Mouse (Mus musculus) embryo, embryonic 10.5 days (tissue): ENCODE data around the gene Clgn.

Experiments used
- DNase-seq: peaks from one replicate; pipeline ENCODE4 v3.0.0-alpha.2; 2015; ENCODE audit warnings: low spot score

The Clgn gene

GRCm38 (mm10) chr8:83389316-83390005 is at the start of gene Clgn:
Clgn (plus strand) TSS chr8:83389867.
- DNase-seq, result peak; percentile 85

GRCm38 (mm10) chr8:83342076-83342475 is 47.6 kb upstream of the Clgn start:
- DNase-seq, result no peak

- peak; percentile 71 for DNase-seq
Observed at GRCm38 (mm10) chr8:83342693-83343092, 47.0 kb upstream of the Clgn start.

GRCm38 (mm10) chr8:83348263-83348662 is 41.4 kb upstream of the Clgn start, which contains the start of gene Mgat4d:
Mgat4d (plus strand) TSS chr8:83348471.
- no peak for DNase-seq

GRCm38 (mm10) chr8:83351315-83351714 is 38.4 kb upstream of the Clgn start:
- DNase-seq, result no peak

- DNase-seq, result peak; percentile 21
Observed at GRCm38 (mm10) chr8:83363156-83363769, 26.4 kb upstream of the Clgn start.

- no peak for DNase-seq
Observed at GRCm38 (mm10) chr8:83377231-83377630, 12.4 kb upstream of the Clgn start.

GRCm38 (mm10) chr8:83380141-83380540 is 9.5 kb upstream of the Clgn start:
- DNase-seq, result no peak

- no peak for DNase-seq
Observed at GRCm38 (mm10) chr8:83381016-83381415, 8.7 kb upstream of the Clgn start.

- no peak for DNase-seq
Observed at GRCm38 (mm10) chr8:83382850-83383249, 6.8 kb upstream of the Clgn start.

- peak; percentile 6 for DNase-seq
Observed at GRCm38 (mm10) chr8:83390006-83390701, 487 bp downstream of the Clgn start.

GRCm38 (mm10) chr8:83392521-83392920 is 2.9 kb downstream of the Clgn start:
- no peak for DNase-seq

GRCm38 (mm10) chr8:83394325-83394724 is 4.7 kb downstream of the Clgn start:
- no peak for DNase-seq

- no peak for DNase-seq
Observed at GRCm38 (mm10) chr8:83396680-83397079, 7.0 kb downstream of the Clgn start.

- no peak for DNase-seq
Observed at GRCm38 (mm10) chr8:83397726-83398125, 8.1 kb downstream of the Clgn start.

- no peak for DNase-seq
Observed at GRCm38 (mm10) chr8:83405548-83405947, 15.9 kb downstream of the Clgn start.

- peak; percentile 64 for DNase-seq
Observed at GRCm38 (mm10) chr8:83406836-83407235, 17.2 kb downstream of the Clgn start.

GRCm38 (mm10) chr8:83408496-83408895 is 18.8 kb downstream of the Clgn start:
- DNase-seq, result no peak

GRCm38 (mm10) chr8:83416878-83417277 is 27.2 kb downstream of the Clgn start:
- DNase-seq, result no peak

- DNase-seq, result no peak
Observed at GRCm38 (mm10) chr8:83417970-83418369, 28.3 kb downstream of the Clgn start.

GRCm38 (mm10) chr8:83418805-83419516 is 29.3 kb downstream of the Clgn start:
- DNase-seq, result no peak

GRCm38 (mm10) chr8:83421354-83421753 is 31.7 kb downstream of the Clgn start:
- no peak for DNase-seq
